Mouse (Mus musculus): ENCODE measurements around the gene Ankrd26.
A peak's percentile ranks its signal among the peaks of the same experiment; 100 is the strongest.
"Not testable (repeated sequence)": the region's sequence is repeated elsewhere in the genome, so short reads cannot be mapped to it uniquely, and the experiment has no call there.

Gene Ankrd26

DNA sequence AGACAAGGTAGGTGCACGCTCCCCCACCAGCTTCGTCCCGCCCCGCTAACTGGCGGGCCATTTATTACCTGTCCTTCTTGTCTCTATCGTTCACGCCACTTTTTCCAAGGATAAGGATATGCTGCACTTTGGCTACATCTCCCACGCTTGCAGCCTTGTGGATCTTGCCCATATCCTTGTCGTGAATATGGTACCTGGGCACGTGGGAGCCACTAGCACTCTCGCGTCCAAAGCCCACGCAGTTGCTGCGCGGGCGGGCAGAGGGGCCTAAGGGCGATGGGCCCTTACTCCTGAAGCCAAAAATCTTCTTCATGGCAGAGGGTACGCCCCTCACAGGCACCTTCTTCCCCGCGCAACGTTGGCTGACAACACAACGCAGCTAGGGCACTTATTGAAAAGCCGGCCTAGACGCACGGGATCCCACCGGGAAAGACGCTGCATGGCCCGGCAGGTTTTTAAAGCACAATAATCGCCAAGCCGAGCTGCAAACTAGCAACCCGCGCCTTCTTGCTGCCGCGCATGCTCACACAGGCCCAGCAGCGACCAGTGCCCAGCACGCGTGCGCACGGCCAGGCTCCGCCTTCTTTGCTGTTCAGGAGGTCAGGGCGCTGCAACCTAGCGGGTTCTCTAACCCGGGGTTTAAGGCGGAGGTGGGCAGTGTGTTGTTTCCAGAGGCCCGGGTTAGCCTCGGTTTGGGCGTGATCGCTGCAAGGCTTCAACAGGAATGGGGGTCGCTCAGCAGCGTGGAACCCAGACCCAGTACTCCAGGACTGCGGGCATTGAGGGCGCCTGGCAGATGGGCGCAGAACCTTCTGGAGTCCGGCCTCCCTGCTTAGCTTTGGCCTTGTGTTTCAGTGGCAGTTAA, at the start of gene Ankrd26:
Gene Ankrd26, minus strand, starts transcription at position 482 of the 865 bp plus-strand sequence.
- DNase-seq: peak; percentile 87

DNA sequence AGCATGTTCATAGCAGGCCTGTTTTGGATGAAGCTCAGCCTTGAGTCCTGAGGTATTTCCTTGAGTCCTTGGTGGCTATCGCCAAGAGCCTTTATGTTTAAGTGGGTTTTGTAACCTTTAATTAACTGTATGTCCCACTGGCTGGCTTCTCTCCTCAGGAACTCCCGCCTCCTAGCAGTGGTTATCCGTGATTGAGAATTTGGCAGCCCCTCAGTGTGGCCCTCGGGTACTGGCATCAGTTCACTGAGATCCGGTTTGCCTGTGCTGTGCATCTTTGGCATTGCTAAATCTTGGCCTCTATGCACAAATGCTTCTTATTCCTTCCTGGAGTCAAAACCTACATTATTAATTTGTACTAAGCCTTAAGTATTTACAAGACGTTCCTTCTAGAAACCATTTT, 46.9 kb upstream of the Ankrd26 start:
- no peak for DNase-seq

DNA sequence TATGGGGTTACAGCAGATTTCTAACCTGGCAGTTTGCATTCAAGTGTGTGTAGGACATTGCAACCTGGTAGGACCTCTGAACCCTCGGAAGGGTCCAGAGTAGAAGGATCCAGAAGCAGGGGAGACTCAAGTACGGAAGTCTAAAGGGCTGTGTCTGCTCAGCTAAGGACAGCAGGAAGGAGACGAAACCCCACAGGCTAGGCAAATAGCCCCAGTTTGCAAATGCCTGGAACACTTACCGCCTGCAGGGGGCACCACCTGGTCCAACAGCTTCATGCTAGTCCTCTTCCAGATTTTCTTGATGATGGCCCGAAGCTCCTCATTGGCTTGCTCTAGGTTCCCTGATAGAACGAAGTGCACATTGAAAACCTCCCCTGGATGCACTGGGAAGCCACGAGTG, 43.9 kb upstream of the Ankrd26 start:
- DNase-seq: no peak

DNA sequence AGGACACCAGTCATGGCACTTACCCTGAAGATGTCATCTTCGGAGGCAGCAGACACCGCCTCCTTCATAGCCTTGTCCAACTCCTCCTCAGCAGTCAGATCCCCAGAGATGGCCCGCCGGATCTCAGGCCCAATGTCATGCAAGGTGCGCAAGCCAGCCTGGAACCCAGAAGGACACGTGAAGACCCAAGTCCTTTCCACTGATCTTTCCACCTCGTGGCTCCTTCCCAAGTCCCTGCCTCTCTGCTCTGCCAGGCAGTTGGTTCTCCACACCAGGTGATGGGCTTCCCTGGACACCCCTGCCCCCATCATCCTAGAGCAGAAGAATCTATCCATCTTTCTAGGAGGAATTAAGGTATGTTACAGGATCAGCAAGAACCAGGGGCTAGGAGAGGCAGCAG, 41.8 kb upstream of the Ankrd26 start:
- DNase-seq: no peak

DNA sequence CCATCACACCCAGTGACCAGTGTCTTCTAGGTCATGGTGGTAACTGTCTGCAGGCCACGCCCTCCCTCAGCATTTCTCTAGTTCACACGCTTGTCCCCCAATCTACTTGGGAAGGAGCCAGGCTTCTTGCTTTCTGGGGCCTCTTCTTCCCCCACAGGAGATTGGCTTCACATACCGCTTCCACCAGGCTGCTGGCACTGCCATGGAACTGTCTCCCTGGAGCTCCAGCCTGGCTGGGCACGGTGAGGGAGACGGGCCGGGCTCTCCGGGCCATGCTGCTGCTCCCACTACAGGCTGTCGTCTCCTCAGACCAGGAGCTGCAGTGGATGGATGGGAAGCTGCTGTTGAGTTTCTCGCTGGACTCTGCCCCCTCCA, 33.6 kb upstream of the Ankrd26 start:
- DNase-seq: no peak

DNA sequence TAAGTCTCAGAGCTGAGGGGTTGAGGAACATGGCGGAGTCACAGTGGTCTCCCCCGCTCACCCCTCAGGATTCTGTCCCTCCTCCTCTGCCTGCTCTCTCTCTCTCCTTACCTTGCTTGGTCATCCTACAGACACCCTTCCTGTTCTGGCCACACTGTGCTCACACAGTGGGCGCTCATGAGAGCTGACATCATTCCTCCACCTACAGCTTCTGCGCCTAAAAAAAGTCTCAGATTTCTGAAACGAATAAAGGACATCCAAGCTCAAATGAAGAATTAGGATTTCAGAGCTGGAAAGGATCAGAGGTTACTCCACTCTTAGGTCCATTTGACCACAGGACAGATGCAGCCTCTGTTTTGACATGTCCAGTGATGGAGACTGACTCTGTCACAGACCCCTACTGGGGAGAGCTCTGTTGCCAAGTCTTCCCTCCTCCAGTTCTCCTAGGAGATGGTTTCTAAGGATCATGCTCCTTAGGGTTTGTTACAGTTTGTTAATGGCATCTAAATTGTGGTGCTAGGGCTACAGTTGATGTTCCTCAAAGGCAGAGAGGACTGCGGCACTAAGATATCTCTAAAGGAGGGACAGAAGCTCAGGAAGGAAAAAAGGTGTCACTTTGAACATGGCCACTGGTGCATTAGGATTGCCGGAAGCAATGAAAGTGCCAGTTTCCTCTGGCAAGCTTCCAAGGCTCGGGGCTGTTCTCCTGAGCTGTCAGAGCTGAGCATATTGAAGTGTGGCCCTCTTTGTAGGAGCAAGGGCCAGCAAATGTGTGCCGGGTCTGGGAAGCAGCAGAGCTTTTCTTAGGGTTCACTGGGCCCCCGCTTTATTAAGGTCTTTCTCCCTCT, 33.0 kb upstream of the Ankrd26 start:
- no peak for DNase-seq

DNA sequence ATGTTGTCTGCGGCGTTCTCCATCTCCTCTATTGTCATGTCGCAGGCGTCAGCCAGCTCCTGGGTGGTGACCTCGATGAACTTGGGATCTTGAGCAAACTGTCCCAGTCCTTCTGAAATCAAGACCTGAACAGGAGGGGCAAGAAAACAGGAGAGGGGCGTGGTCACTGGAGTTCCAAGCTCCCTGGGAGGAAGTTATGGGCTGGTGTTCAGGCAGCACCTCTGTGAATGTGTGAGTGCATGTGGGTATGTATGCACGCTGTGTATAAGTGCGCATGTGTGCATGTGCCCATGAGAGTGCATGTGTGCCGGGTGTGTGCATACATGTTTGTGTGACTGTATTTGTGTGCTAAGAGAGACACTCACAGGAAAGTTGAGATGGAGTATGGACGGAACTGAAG, 32.0 kb upstream of the Ankrd26 start:
- DNase-seq: no peak

DNA sequence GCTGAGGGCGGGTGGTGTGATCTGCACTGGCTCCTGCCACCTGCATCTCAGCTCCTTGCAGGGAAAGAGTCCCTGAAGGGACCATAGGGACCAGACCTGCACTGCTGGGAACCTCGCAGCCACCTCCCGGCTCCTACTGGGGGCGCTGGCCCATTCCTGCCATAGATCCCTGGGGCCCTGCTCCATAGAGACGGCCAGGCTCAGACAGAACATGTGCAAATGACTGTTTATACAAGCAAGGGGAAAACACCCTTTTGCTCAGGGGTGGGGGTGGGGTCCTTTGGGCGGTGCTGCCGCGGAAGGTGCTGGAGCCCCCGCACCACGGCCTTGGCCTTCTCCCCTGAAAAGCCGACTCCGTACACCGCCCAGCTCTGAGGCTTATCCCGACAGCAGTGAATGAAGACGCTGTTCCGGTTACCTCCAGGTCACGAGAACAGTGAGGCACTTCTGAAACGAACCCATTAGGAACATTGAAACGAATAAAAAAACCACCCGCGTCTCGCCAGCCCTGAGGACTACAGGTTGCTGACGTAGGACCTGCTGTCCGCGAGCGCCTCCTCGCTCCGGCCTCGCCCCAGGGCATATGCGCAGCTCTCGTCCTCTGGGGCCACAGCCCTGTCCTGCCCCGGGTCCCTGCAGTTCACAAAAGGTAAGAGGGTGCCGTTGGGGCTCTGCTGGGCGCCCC, 31.5 kb upstream of the Ankrd26 start:
- DNase-seq: no peak

DNA sequence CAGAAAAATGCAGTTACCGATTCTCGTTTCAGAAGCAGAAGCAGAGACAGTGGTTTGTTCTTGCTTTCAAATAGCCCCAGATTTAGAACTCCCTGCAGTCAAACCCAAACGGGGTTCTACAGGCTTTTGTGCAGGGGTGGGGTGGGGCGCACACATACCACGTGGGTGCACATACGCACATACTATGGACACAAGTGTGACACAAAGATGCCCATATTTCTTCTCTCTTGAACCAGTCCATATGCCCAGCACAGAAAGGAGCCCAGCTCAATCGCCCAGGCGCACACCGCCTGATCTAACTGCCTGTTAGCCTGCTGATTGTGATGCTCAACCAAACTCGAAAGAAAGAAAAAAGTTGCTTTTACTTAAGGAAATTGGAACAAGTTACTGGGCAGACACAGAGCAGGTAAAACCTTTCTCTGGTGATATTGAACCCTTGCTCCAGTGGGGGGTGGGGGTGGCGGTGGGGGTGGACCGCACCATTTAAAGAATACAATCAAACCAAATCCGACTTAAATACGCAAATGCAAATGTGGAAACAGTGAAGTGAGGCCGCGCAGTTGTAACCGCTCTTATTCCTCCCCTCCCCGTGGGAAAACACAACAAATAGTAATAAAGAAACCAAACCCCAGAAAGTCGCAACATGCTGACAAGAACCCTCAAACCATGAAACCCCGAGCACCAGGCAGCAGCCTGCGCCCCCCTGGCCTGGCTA, 30.8 kb upstream of the Ankrd26 start:
- DNase-seq: no peak

DNA sequence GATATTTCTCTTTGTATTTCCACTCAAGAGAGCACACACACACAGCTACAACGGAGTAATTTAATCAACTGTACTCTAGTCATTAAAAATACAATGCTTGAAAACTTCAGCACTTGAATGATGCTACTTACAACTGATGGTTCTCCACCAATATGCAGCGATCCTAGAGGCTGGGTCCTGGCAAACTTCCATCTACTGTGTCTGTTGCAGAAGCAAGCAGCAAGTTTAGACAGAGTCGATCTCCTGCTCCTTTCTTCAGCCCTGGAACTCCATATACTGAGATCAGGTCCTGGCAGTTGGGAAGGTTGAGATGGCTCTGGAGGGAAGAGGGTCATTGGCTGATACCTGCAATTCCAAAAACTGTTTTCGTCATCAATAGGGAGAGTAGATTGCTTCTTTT, 16.7 kb upstream of the Ankrd26 start:
- DNase-seq: not testable (repeated sequence)

DNA sequence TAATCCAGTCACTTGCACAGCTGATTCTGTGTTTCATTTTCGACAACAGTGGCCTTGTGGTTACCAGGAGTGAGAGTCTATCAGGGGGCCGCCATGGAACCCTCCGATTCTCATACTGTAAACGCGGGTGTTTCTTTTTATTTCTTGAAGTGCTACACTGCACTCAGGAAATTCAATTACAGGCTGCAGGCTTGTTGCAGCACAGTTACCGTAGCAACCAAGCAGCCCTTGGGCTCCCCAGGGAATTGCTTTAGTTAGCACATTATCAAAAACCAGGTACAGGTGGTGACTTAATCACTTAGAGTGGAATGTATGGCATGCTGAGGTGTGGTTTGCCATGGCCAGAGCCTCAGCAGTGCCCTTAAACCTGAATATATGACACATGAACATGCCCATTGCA, 12.3 kb upstream of the Ankrd26 start:
- no peak for DNase-seq

DNA sequence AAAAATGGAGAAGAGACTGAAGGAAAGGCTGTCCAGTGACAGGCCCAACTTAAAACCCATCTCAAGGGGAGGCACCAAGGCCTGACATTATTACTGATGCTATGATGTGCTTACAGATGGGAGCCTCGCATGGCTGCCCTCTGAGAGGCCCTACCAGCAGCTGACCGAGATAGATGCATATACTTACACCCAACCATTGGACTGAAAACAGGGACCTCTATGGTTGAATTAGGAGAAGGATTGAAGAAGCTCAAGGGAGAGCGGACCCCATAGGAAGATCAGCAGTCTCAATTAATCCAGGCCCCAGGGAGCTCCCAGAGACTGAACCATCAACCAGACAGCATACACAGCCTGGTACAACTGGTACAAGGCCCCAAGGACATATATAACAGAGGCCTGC, 5.8 kb upstream of the Ankrd26 start:
- DNase-seq: no peak

DNA sequence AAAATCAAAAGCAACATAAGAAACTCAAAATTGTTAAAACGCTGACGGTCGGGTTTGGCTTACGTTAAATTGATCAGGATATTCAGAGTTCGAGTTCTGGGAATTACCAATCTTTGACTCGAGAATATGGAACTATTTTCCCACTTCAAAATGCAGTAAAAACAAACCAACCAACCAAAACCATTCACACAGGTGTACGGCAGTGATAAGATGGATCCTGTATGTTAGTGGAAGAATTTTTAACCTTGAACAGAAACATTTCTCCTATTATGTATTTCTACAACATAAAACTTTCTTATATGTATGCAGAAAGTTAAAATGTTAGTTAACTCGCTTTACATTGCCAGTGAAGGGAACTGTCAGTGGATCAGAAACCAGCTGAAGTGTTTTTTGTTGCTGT, 801 bp downstream of the Ankrd26 start:
- DNase-seq: no peak

DNA sequence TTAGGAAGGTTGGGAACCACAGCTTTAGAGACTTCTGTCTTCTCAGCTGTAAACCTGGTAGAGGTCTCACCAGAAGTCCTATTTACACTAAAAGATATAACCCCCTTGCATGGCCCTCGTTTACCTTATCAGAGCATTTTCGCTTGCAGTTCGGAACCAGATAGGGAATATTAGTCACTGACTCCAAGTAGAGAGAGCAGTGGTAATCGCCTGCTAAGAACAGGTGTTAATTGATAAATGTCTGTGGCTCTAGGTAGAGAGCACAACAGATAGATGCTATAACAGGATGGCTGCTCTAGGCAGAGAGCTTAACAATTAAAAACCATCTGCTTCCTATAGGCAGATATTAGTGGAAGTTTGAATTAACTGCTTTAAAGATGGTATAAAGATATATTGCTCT, 23.4 kb downstream of the Ankrd26 start:
- DNase-seq: no peak

DNA sequence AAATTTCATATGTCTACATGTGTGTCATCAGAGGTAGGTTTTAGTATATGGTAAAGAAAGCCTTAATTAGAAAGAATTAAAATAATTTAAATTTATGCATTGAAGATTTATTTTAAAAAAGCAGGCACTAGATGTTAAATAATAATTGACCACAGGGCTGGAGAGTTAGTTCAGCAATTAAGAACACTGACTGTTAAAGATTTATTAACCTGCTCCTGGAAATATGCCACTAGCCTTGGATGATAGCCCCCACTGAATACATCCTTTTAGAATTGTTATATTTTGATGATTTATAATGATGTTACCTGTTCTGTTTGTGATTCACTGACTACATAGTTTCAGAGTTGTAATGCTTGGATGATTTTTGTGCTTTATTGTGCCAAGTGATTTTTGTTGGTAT, 24.8 kb downstream of the Ankrd26 start:
- DNase-seq: not testable (repeated sequence)

DNA sequence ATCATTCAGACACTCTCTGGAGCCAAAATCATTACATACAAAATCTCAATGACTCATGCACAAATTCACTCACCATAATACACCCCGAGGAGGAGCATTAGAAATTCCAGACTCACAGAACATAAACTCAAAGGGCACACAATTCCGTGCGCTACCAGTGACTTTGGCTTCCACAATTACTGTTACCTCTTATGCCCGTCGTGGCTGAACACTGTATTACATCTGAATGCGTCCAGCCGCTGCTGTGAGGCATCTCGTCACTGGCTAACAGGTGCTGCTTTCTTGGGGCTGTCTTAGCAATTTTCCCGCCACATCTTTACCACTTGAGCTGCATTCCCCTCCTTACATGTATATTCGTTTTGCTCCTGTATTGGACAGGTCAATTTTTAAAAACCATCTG, 26.7 kb downstream of the Ankrd26 start:
- no peak for DNase-seq

DNA sequence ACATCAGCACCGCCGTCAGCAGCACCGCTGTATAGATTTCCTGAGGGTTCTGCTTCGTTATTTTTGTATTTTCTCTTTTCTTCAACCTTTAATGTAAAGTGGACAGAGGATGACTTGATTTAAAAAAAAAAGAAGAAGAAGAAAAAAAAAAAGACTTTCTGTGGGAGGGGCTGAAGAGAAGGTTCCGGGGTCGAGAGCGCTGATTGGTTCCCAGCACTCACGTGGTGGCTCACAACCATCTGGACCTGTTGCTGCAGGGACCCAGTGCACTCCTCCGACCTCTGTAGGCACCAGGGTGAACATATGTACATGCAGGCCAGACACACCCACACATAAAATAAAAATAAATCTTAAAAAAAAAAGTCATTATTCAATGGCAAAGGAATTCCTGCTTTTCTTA, 28.6 kb downstream of the Ankrd26 start:
- DNase-seq: no peak

DNA sequence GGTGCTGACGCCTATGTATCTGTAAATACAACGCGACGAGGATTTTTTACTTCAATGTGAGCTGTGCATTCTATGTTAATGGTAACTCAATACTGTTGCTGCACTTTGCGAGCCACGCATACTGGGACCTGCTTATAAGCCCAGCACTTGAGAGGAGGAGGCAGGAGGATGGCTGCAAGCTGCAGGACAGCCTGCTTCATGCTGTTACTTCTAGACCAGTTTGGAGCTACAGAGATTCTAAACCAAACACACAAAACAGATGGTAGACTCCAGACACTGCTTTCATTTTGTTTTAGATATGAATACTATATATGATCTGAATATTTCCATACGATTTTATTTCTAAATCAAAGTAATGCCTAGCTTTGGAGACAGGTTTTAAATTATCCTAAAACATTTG, 41.4 kb downstream of the Ankrd26 start:
- DNase-seq: no peak

DNA sequence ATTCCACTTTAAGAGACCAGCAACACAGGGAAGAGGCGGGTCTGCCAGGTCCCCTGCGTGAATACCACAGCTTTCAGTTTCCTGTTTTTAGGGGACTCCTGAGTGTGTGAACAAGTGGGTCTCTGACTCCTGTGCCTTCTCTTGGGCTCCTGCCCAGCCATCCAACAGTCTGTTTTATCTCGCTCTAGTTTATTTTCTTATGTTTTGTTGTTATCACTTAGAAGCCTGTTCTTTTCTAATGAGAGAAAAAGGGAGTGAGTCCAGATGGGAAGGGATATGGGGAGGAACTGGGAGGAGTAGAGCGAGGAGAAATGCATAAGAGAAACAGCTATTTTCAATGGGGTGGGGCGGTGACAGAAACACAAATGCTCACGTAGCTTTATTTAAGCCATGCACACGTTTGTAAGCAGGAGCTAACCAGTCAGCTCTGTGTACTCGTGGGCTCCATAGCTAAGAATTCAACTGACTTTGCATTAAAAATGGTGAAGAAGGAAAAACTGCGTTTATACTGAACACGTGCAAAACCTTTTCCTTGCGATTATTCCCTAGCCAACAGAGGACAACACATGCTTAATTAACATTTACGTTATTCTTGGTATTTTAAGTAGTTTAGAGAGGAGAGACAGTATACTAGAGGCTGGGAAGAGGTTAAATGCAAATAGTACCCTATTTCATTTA, 48.6 kb downstream of the Ankrd26 start:
- DNase-seq: no peak

DNA sequence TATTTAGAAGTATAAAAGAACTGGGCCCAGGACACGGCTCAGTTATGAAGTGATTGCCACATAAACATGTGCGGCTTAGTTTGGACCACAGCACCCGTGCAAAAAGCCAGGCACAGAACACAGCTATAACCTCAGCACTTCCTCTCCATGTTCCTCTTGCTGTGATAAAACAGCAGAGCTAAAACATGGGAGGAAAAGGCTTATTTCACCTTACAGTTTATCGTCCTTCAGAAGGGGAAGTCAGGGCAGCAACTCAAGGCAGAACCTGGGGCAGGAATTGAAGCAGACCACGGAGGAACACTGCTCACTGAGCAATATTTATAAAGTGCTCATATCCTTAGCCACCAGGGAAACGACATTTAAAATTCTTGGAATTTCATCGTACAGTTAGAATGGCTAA, 63.0 kb downstream of the Ankrd26 start:
- DNase-seq: no peak

DNA sequence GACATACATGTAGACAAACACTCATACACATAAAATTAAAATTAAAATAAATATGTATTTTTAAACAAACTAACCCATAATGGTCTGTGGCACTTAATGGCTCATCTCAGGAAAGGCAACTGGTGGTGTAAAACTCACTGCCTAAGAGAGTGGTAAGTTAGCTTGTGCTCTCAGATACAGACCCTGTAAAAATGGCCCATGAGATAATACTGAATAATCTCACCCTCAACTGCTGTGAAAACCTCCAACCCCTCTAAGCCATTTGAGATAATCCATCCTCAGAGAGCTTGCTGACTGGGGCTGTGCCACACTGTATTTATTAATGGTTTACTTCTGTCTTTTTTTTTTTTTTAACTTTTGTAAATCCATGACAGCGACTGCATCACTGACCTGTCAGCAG, 79.9 kb downstream of the Ankrd26 start:
- no peak for DNase-seq

DNA sequence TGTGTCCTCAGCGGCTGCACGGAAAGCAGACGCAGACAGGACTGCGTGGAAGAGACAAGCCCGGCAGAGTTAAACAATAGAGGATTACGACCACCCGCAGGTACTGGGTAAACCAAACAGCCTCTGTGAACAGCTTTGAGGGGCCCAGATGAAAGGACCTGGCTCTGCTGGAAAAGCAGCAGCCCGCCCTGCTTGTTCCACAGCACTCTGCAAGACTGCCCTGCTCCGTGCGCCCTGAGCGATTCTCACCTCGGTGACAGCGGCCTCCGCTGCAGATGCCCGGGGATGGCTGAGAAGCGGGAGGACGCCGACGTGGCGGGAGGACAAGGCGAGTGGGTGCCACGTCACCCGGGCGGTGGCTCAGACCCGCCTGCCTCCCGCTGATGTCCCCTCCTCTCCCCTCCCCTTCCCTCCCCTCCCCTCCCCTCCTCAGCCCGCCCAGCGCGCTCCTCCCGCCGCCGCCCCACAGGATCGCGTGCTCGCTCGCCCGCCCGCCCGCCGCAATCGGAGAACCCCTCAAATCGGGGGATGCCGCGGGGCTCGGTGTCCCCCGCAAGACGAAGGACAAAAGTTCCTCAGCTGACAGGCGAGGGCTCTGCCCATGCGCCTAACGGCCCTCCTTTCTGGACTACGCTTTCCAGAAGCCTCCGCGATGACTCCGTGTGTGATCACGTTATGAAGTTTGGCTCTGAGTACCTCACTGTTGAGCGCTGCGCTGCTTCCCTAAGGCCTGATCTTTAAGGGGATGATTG, 82.9 kb downstream of the Ankrd26 start, which contains the start of gene Zfp9:
Gene Zfp9, minus strand, starts transcription at position 364 of the 752 bp plus-strand sequence.
- DNase-seq: peak; percentile 77

All from right cerebral cortex, postnatal 14 days (tissue).